Mouse (Mus musculus): ENCODE results near the gene Vps51.

DNA sequence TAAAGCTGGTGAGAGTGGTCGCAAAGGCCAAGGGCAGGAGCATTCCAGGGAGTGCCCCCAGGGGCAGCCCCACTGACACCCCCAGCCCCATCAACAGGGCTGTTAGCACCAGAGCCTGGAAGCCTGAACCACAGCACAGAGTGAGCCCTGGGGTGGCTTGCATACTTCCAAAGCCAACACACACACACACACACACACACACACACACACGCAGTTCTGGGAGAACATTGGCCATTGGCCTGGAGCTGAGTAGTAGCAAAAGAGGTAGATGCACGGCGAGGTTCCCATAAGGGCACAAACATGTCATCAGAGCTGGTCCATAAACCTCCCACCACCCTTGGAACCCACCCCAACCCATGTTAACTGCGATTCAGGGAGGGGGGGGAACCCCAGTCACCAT lies 10.5 kb downstream of the Vps51 start:
- TF ChIP-seq POLR2A (IDR thresholded peaks at IDR 0.05; ENCODE audit: borderline replicate concordance, low read depth, low read length) = no peak
- no peak for TF ChIP-seq CTCF (IDR thresholded peaks at IDR 0.05; ENCODE audit: low read depth, low read length)
